Mouse (Mus musculus): ENCODE results near the gene Hilpda. TPM values are rescaled to one million over a fixed set of nuclear protein-coding genes. Genes with fewer than 3 reads are reported as not detected.

Hilpda gene
- total and polyA plus RNA-seq, 2 experiments from 2014 or later: 23.3 to 26.5 TPM

- 0 out of 2 replicates have a peak, but pooled peaks cover 10% of the 10 kb centered on the region for H3K4me1 ChIP-seq (ENCODE audit: insufficient read depth, low read length)
- DNase-seq (ENCODE audit: low spot score) (no peak), ATAC-seq (no peak)
- no peaks in the 10 kb centered on the region for H3K27me3 ChIP-seq (ENCODE audit: insufficient read depth, low read length)
- H3K9me3 ChIP-seq (ENCODE audit: low read length): no peaks in the 10 kb centered on the region
- no peak overlapping the region for H3K4me3 ChIP-seq (ENCODE audit: low read length)
- WGBS: 22% methylated on average over 8 of the region's 8 CpGs
- no peak overlapping the region for H3K9ac ChIP-seq (replicated peaks; ENCODE audit: low read length)
- no peak for TF ChIP-seq CTCF (IDR thresholded peaks at IDR 0.05; ENCODE audit: low read depth)
- no peaks in the 10 kb centered on the region for H3K36me3 ChIP-seq (ENCODE audit: insufficient read depth, low read length)
- no peak overlapping the region for H3K4me2 ChIP-seq (ENCODE audit: low read depth, low read length)
- H3K27ac ChIP-seq: no peak overlapping the region
Observed at GRCm38 (mm10) chr6:29270961-29271360, 1.3 kb upstream of the Hilpda start.

DNA sequence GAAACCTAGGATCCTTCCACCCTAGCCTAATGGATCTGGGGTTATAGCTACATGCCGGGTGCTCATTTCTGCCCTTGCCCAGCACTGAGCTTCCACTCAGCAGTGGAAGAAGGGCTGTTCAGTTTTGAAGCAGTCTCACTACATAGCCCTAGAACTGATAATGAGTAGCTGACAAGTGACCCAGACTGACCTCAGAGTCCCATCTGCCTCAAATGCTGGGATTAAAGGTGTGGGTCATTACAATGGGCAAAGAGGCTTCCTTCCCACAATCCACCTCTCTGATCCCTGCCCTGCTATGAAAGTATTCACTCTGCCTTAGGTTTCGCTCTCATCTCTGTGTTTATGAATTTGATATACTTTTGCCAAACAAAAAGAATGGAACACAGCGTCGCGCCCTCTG lies 4.5 kb downstream of the Hilpda start:
- no peak for DNase-seq (ENCODE audit: low spot score)
- Histone ChIP-seq H3K9ac (replicated peaks; ENCODE audit: low read length) (no peak overlapping the region), H3K36me3 (ENCODE audit: insufficient read depth, low read length) (no peaks in the 10 kb centered on the region), H3K4me1 (ENCODE audit: insufficient read depth, low read length) (0 out of 2 replicates have a peak, but pooled peaks cover 5% of the 10 kb centered on the region), H3K27me3 (ENCODE audit: insufficient read depth, low read length) (no peaks in the 10 kb centered on the region), H3K4me2 (ENCODE audit: low read depth, low read length) (no peak overlapping the region), H3K4me3 (ENCODE audit: low read length) (no peak overlapping the region), H3K9me3 (ENCODE audit: low read length) (no peaks in the 10 kb centered on the region), H3K27ac (no peak overlapping the region)
- no peak for TF ChIP-seq CTCF (IDR thresholded peaks at IDR 0.05; ENCODE audit: low read depth)
- 96% methylated on average over 5 of the region's 5 CpGs for WGBS
- no peak for ATAC-seq

DNA sequence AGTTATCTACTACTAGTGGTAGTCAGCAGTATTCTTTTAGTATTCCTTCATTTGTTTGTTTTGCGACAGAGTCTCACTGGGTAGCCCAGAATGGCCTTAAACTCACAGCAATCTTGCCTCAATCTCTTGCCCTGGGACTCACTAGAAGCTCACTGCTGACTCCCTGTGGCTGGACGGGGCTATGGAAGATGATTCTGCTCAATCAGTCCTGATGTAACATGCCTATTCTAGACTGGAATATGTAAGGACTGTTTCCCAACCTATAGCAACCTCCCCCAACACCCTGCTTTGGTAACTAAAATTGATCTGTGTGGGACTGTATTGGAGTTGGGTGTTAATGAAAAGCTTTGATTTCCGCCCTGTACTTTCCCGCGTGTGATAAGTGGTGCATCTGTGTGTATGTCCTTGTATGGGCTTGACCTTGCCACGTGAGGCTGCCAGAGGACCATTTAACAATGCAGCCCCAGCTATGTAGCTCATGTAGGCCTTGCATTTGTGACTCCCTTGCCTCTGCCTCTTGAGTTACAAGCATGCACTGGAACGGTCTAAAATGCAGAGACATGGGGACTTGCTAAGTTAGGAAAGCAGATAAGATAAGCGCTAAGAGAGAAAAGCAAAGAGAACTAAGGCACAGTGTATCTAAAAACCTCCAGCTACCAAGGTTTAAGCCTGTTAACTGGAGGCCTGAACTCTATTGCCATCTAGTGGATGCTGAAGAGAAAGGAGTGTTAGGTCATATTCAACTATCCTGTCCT lies 6.4 kb downstream of the Hilpda start:
- TF ChIP-seq CTCF (IDR thresholded peaks at IDR 0.05; ENCODE audit: low read depth): peak; percentile 84
- H3K4me3 ChIP-seq (ENCODE audit: low read length): no peak overlapping the region
- WGBS: 37% methylated on average over 8 of the region's 8 CpGs
- H3K4me2 ChIP-seq (ENCODE audit: low read depth, low read length): no peak overlapping the region
- DNase-seq (ENCODE audit: low spot score): peak; percentile 82
- ATAC-seq: peak; percentile 74
- no peaks in the 10 kb centered on the region for H3K4me1 ChIP-seq (ENCODE audit: insufficient read depth, low read length)
- no peaks in the 10 kb centered on the region for H3K36me3 ChIP-seq (ENCODE audit: insufficient read depth, low read length)
- H3K27ac ChIP-seq: 0 out of 2 replicates have a peak overlapping the region, but pooled peaks have one; percentile 26
- no peak overlapping the region for H3K9ac ChIP-seq (replicated peaks; ENCODE audit: low read length)
- no peaks in the 10 kb centered on the region for H3K9me3 ChIP-seq (ENCODE audit: low read length)
- H3K27me3 ChIP-seq (ENCODE audit: insufficient read depth, low read length): no peaks in the 10 kb centered on the region

GRCm38 (mm10) chr6:29279293-29279692 lies 7.0 kb downstream of the Hilpda start, which contains the start of gene Fam71f2:
TSS of gene Fam71f2 (plus strand) at chr6:29279593.
- Histone ChIP-seq H3K27ac (0 out of 2 replicates have a peak within 1 kb of the TSS, but pooled peaks have one; percentile 26), H3K27me3 (ENCODE audit: insufficient read depth, low read length) (no peaks in the 10 kb centered on the region), H3K36me3 (ENCODE audit: insufficient read depth, low read length) (no peaks in the 10 kb centered on the region), H3K9me3 (ENCODE audit: low read length) (no peaks in the 10 kb centered on the region), H3K9ac (replicated peaks; ENCODE audit: low read length) (no peak within 1 kb of the TSS), H3K4me1 (ENCODE audit: insufficient read depth, low read length) (no peaks in the 10 kb centered on the region), H3K4me3 (ENCODE audit: low read length) (no peak within 1 kb of the TSS), H3K4me2 (ENCODE audit: low read depth, low read length) (no peak within 1 kb of the TSS)
- no peak for TF ChIP-seq CTCF (IDR thresholded peaks at IDR 0.05; ENCODE audit: low read depth)
- WGBS: 89% methylated on average over 8 of the region's 8 CpGs
- ATAC-seq (no peak), DNase-seq (ENCODE audit: low spot score) (no peak)

GRCm38 (mm10) chr6:29280671-29281070 lies 8.4 kb downstream of the Hilpda start:
- ATAC-seq: no peak
- WGBS: 24% methylated on average over 7 of the region's 7 CpGs
- H3K27me3 ChIP-seq (ENCODE audit: insufficient read depth, low read length): no peaks in the 10 kb centered on the region

GRCm38 (mm10) chr6:29286870-29287269 lies 14.6 kb downstream of the Hilpda start:
- Histone ChIP-seq H3K27me3 (ENCODE audit: insufficient read depth, low read length) (no peaks in the 10 kb centered on the region), H3K27ac (no peak overlapping the region), H3K4me1 (ENCODE audit: insufficient read depth, low read length) (no peaks in the 10 kb centered on the region), H3K9ac (replicated peaks; ENCODE audit: low read length) (no peak overlapping the region), H3K4me2 (ENCODE audit: low read depth, low read length) (no peak overlapping the region), H3K4me3 (ENCODE audit: low read length) (no peak overlapping the region), H3K9me3 (ENCODE audit: low read length) (no peaks in the 10 kb centered on the region), H3K36me3 (ENCODE audit: insufficient read depth, low read length) (no peaks in the 10 kb centered on the region)
- DNase-seq (ENCODE audit: low spot score) (no peak), ATAC-seq (no peak)
- TF ChIP-seq CTCF (IDR thresholded peaks at IDR 0.05; ENCODE audit: low read depth): no peak
- 76% methylated on average over 7 of the region's 7 CpGs for WGBS

More at GRCm38 (mm10) chr6:29280671-29281070, 8.4 kb downstream of the Hilpda start:
- H3K9ac ChIP-seq (replicated peaks; ENCODE audit: low read length): no peak overlapping the region
- no peak overlapping the region for H3K27ac ChIP-seq
- TF ChIP-seq CTCF (IDR thresholded peaks at IDR 0.05; ENCODE audit: low read depth): no peak
- H3K4me3 ChIP-seq (ENCODE audit: low read length): no peak overlapping the region
- no peaks in the 10 kb centered on the region for H3K36me3 ChIP-seq (ENCODE audit: insufficient read depth, low read length)
- no peak overlapping the region for H3K4me2 ChIP-seq (ENCODE audit: low read depth, low read length)
- H3K4me1 ChIP-seq (ENCODE audit: insufficient read depth, low read length): no peaks in the 10 kb centered on the region
- no peaks in the 10 kb centered on the region for H3K9me3 ChIP-seq (ENCODE audit: low read length)
- DNase-seq (ENCODE audit: low spot score): no peak

DNA sequence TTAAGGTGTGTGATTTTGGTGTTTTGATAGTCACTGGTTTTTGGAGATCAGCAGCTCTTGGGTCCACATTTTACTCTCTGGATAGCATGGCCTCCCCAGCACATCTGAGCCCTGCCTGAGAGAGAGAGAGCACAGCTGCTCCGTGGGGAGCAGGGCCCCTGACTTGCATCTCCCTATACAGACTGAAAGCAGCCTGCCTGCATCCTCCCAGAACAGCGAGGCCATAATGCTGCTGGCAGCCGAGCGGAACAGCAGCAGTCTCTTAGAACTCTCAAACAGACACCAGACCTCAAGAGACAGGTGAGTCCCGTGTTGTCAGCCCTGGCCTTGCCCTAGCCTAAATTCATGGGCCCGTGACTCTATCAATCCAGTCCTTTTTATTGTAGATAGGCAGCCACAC lies 15.2 kb downstream of the Hilpda start:
- no peak for TF ChIP-seq CTCF (IDR thresholded peaks at IDR 0.05; ENCODE audit: low read depth)
- 37% methylated on average over 6 of the region's 6 CpGs for WGBS
- H3K9ac ChIP-seq (replicated peaks; ENCODE audit: low read length): no peak overlapping the region
- H3K4me2 ChIP-seq (ENCODE audit: low read depth, low read length): no peak overlapping the region
- H3K9me3 ChIP-seq (ENCODE audit: low read length): no peaks in the 10 kb centered on the region
- no peak overlapping the region for H3K27ac ChIP-seq
- ATAC-seq: no peak
- no peaks in the 10 kb centered on the region for H3K27me3 ChIP-seq (ENCODE audit: insufficient read depth, low read length)
- no peak overlapping the region for H3K4me3 ChIP-seq (ENCODE audit: low read length)
- H3K36me3 ChIP-seq (ENCODE audit: insufficient read depth, low read length): no peaks in the 10 kb centered on the region
- DNase-seq (ENCODE audit: low spot score): no peak
- no peaks in the 10 kb centered on the region for H3K4me1 ChIP-seq (ENCODE audit: insufficient read depth, low read length)

Data from hindbrain, postnatal 0 days (tissue).